Mouse (Mus musculus) inflammation-experienced regulatory T-cells, adult 16 weeks (primary cell): ENCODE data around the gene Usp17lc. TPM values are rescaled to one million over a fixed set of nuclear protein-coding genes. Genes with fewer than 3 reads are reported as not detected.

ENCODE experiments used
- polyA plus RNA-seq: library from polyadenylated mRNA; unstranded; fragments of 100-300 nt; shearing (Covaris generic); gene quantifications from one replicate; pipeline ENCODE4 v1.2.1, GENCODE M21; 2017

The Usp17lc gene
- polyA plus RNA-seq = not detected

GRCm38 (mm10) chr7:103414772-103415171 lies at the start of gene Usp17lc:
Gene Usp17lc, plus strand, starts transcription at chr7:103415072.

GRCm38 (mm10) chr7:103386077-103386476 lies 28.8 kb upstream of the Usp17lc start, which contains the start of gene Olfr603:
Gene Olfr603, minus strand, starts transcription at chr7:103386177.

GRCm38 (mm10) chr7:103445339-103445738 lies 30.5 kb downstream of the Usp17lc start, which contains the start of gene Olfr605:
Gene Olfr605, minus strand, starts transcription at chr7:103445439.

GRCm38 (mm10) chr7:103448746-103449145 lies 33.9 kb downstream of the Usp17lc start, which contains the start of gene Olfr606:
Gene Olfr606, plus strand, starts transcription at chr7:103449046.

Other genes with a start within 250 kb of the Usp17lc start
- gene Olfr591, start 236.7 kb upstream of the Usp17lc start, polyA plus RNA-seq = not detected
- 0.11 TPM for gene Olfr592, start 230.3 kb upstream of the Usp17lc start, polyA plus RNA-seq
- gene Olfr593, start 203.2 kb upstream of the Usp17lc start, polyA plus RNA-seq = not detected
- gene Olfr594, start 198.1 kb upstream of the Usp17lc start, polyA plus RNA-seq = not detected
- not detected for gene Usp17ld, start 162.6 kb upstream of the Usp17lc start, polyA plus RNA-seq
- gene Olfr596, start 109.4 kb upstream of the Usp17lc start, polyA plus RNA-seq = not detected
- not detected for gene Olfr597, start 98.8 kb upstream of the Usp17lc start, polyA plus RNA-seq
- not detected for gene Olfr598, start 91.5 kb upstream of the Usp17lc start, polyA plus RNA-seq
- gene Olfr599, start 79.2 kb upstream of the Usp17lc start, polyA plus RNA-seq = not detected
- gene Olfr600, start 65.4 kb upstream of the Usp17lc start, polyA plus RNA-seq = not detected
- not detected for gene Olfr601, start 52.4 kb upstream of the Usp17lc start, polyA plus RNA-seq
- not detected for gene Olfr603, start 28.9 kb upstream of the Usp17lc start, polyA plus RNA-seq
- gene Olfr605, start 30.4 kb downstream of the Usp17lc start, polyA plus RNA-seq = not detected
- not detected for gene Olfr606, start 34.0 kb downstream of the Usp17lc start, polyA plus RNA-seq
- 0.07 TPM for gene Olfr607, start 49.1 kb downstream of the Usp17lc start, polyA plus RNA-seq
- not detected for gene Olfr608, start 54.8 kb downstream of the Usp17lc start, polyA plus RNA-seq
- gene Olfr609, start 83.0 kb downstream of the Usp17lc start, polyA plus RNA-seq = not detected
- gene Olfr610, start 97.0 kb downstream of the Usp17lc start, polyA plus RNA-seq = not detected
- not detected for gene Olfr611, start 105.8 kb downstream of the Usp17lc start, polyA plus RNA-seq
- not detected for gene Olfr612, start 127.6 kb downstream of the Usp17lc start, polyA plus RNA-seq
- not detected for gene Olfr613, start 133.0 kb downstream of the Usp17lc start, polyA plus RNA-seq
- gene Olfr615, start 141.0 kb downstream of the Usp17lc start, polyA plus RNA-seq = not detected
- not detected for gene Olfr616, start 154.1 kb downstream of the Usp17lc start, polyA plus RNA-seq
- gene Olfr617, start 158.0 kb downstream of the Usp17lc start, polyA plus RNA-seq = not detected
- gene Olfr618, start 175.0 kb downstream of the Usp17lc start, polyA plus RNA-seq = not detected
- gene Olfr619, start 185.5 kb downstream of the Usp17lc start, polyA plus RNA-seq = not detected
- not detected for gene Olfr620, start 197.5 kb downstream of the Usp17lc start, polyA plus RNA-seq
- not detected for gene Olfr622, start 227.6 kb downstream of the Usp17lc start, polyA plus RNA-seq
- gene Olfr623, start 248.6 kb downstream of the Usp17lc start, polyA plus RNA-seq = not detected